Mouse (Mus musculus) hindbrain, embryonic 10.5 days (tissue): ENCODE results near the gene Ppp1r10. TPM values are rescaled to one million over a fixed set of nuclear protein-coding genes. Genes with fewer than 3 reads are reported as not detected.
"Not testable (repeated sequence)": the region's sequence is repeated elsewhere in the genome, so short reads cannot be mapped to it uniquely, and the experiment has no call there.

Experiments
- DNase-seq: peaks from one replicate; pipeline ENCODE4 v3.0.0-alpha.2; 2017; ENCODE audit warnings: low spot score
- H3K27ac ChIP-seq: fragments of 300-500 bp; sonication (generic); 2 replicates; pipeline ENCODE4 v1.5.1; 2016; ENCODE audit warnings: mild to moderate bottlenecking, moderate library complexity
- H3K27me3 ChIP-seq: fragments of 300-500 bp; sonication (generic); 2 replicates; pipeline ENCODE4 v1.6.1; 2016; ENCODE audit warnings: mild to moderate bottlenecking; ENCODE audit not compliant: poor library complexity, insufficient read depth, severe bottlenecking
- H3K36me3 ChIP-seq: fragments of 300-500 bp; sonication (generic); 2 replicates; pipeline ENCODE4 v1.6.1; 2016; ENCODE audit warnings: mild to moderate bottlenecking, moderate library complexity
- H3K4me1 ChIP-seq: fragments of 300-500 bp; sonication (generic); replicated peaks from 2 replicates; pipeline ENCODE4 v1.6.1; 2016; ENCODE audit warnings: mild to moderate bottlenecking
- H3K4me3 ChIP-seq: fragments of 300-500 bp; sonication (generic); 2 replicates; pipeline ENCODE4 v1.5.1; 2016; ENCODE audit warnings: mild to moderate bottlenecking, moderate library complexity
- H3K9me3 ChIP-seq: fragments of 300-500 bp; sonication (generic); 2 replicates; pipeline ENCODE4 v1.6.1; 2016; ENCODE audit warnings: mild to moderate bottlenecking, moderate library complexity
- whole genome bisulfite sequencing: fragments of 180-500 bp; shearing (Covaris S2); methylation state at CpG from one replicate; pipeline ENCODE4 v1.1.7; 2016; 5-methylcytosine and 5-hydroxymethylcytosine counted together
- polyA plus RNA-seq: library from polyadenylated mRNA; unstranded; fragments of >200 nt; fragmentation: Nextera tagmentation; extraction: Ambion mirVana; gene quantifications from 2 replicates; pipeline ENCODE4 v1.2.1, GENCODE M21; 2016

Ppp1r10 gene
- polyA plus RNA-seq, 1 experiment from 2014 or later = 64.5 TPM

DNA sequence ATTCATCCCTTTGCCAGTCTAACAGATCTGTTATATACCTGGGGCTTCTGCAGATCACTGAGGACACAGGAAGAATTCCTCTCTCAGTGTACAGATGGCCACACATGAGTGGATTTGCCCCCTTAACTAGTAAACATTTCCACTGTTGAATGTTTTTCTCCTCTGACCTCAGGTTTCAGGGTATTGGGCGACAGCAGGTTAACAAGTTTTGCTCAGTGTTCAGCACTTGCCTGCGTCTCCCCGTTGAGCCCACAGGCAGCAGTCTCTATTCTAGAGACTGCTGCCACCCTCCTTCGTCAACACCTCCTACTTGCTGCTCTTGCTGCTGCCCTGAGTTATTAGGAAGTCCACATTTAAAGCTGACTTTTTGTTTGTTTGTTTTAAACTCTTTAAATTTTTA is 5.5 kb downstream of the Ppp1r10 start:
- Histone ChIP-seq H3K27me3 (no peaks in the 10 kb centered on the region), H3K4me3 (no peak overlapping the region), H3K27ac (peak overlapping the region; percentile 40; the same call in 1 of the 2 replicates), H3K4me1 (peaks cover 28% of the 10 kb centered on the region), H3K9me3 (no peaks in the 10 kb centered on the region), H3K36me3 (peaks cover 65% of the 10 kb centered on the region)
- WGBS = 91% methylated on average over 4 of the region's 4 CpGs
- no peak for DNase-seq

DNA sequence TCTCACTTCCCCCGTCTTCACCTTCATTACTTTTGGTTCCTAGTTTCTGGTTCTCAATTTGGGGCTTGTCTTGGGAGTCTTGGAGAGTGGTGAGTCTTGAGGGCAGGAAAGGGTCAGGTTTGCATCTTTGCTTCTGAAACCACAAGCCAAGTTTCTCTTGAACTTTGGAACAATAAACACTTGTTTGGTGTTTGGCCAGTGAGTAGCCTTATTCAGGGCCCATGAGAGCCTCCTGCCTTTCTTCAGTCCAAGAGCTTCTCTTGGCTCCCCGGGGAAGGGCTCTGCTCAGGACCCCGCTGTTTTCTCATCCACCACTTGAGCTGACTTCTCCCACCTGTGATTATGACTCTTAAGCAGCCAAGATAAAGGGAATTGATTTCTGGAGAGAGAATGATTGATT is 6.3 kb downstream of the Ppp1r10 start:
- no peak overlapping the region for H3K4me3 ChIP-seq
- H3K27me3 ChIP-seq = no peaks in the 10 kb centered on the region
- peaks cover 67% of the 10 kb centered on the region for H3K36me3 ChIP-seq
- H3K27ac ChIP-seq = no peak overlapping the region
- no peak for DNase-seq
- H3K4me1 ChIP-seq = peaks cover 28% of the 10 kb centered on the region
- H3K9me3 ChIP-seq = no peaks in the 10 kb centered on the region
- WGBS = 92% methylated on average over 3 of the region's 3 CpGs

DNA sequence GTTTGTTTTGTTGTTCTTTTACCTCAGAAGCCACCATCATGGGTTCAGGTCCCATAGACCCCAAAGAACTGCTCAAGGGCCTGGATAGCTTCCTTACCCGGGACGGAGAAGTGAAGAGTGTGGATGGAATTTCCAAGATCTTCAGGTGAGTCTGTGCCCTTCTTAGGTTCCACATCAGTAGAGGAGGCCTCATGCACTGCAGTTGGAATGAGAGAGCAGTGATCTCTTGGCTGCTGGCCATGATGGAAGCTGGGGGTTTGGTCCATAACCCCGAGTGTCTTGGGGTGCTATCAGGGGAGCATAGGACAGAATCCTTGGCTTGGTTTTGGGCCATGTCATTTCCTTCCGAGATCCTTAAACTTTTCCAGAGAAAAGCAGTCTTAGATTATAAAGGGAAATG is 7.0 kb downstream of the Ppp1r10 start:
- no peaks in the 10 kb centered on the region for H3K9me3 ChIP-seq
- H3K27me3 ChIP-seq = no peaks in the 10 kb centered on the region
- H3K4me1 ChIP-seq = peaks cover 28% of the 10 kb centered on the region
- H3K27ac ChIP-seq = no peak overlapping the region
- WGBS = 94% methylated on average over 4 of the region's 4 CpGs
- DNase-seq = no peak
- peaks cover 69% of the 10 kb centered on the region for H3K36me3 ChIP-seq
- H3K4me3 ChIP-seq = no peak overlapping the region

DNA sequence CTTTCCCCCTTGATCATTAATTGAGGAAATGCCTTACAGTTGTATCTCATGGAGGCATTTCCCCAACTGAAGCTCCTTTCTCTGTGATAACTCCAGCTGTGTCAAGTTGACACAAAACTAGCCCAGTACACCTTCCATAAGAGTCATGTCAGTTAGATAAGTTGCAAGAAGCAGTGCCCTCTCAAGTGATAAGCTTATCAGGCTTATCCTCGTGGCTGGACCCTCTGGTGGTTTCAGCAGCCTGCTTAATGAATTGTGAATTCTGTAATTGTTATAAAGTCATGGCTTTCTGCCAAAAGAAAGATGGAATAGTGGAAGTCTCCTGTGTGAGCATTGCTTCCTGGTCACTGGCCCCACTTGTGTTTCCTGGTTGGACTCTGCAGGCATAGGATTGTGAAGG is 11.2 kb downstream of the Ppp1r10 start:
- Histone ChIP-seq H3K4me3 (no peak overlapping the region), H3K27ac (no peak overlapping the region), H3K36me3 (peaks cover 99% of the 10 kb centered on the region), H3K4me1 (no peaks in the 10 kb centered on the region), H3K9me3 (no peaks in the 10 kb centered on the region), H3K27me3 (no peaks in the 10 kb centered on the region)
- WGBS = 94% methylated on average over 1 of the region's 1 CpGs
- no peak for DNase-seq

DNA sequence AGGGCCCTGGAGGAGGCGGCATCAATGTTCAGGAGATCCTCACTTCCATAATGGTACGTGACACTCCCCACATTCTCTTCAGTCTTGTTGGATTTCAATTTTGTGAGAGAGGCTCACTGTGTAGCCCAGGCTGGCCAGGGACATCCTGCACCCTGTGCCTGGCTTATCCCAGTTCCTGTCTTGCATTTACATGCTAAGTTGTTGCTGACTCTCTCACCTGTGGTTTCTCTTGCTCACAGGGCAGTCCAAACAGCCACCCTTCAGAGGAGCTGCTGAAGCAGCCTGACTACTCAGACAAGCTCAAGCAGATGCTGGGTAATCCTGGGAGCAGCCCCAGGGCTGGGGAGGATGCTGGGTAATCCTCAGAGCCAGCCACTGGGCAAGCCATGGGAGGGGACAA is 13.3 kb downstream of the Ppp1r10 start:
- H3K27ac ChIP-seq = no peak overlapping the region
- no peak for DNase-seq
- no peaks in the 10 kb centered on the region for H3K4me1 ChIP-seq
- no peaks in the 10 kb centered on the region for H3K9me3 ChIP-seq
- H3K4me3 ChIP-seq = no peak overlapping the region
- WGBS = 92% methylated on average over 2 of the region's 2 CpGs
- H3K36me3 ChIP-seq = peaks cover 82% of the 10 kb centered on the region
- H3K27me3 ChIP-seq = no peaks in the 10 kb centered on the region

DNA sequence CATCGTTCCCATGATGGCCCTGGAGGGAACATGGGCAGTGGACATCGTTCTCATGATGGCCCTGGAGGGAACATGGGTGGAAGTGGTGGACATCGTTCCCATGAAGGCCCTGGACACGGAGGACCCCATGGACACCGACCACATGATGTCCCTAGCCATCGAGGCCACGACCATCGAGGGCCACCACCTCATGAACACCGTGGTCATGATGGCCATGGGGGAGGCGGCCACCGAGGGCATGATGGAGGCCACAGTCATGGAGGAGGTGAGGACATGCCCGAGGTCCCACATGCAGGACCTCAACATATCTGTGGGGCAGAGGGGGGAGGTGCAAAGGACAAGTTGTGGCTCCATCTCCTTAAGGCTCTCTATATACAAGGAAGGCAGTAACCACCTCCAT is 14.4 kb downstream of the Ppp1r10 start:
- 98% methylated on average over 12 of the region's 12 CpGs for WGBS
- H3K9me3 ChIP-seq = no peaks in the 10 kb centered on the region
- peaks cover 71% of the 10 kb centered on the region for H3K36me3 ChIP-seq
- H3K4me1 ChIP-seq = no peaks in the 10 kb centered on the region
- no peak overlapping the region for H3K27ac ChIP-seq
- no peaks in the 10 kb centered on the region for H3K27me3 ChIP-seq
- DNase-seq = no peak
- H3K4me3 ChIP-seq = no peak overlapping the region

DNA sequence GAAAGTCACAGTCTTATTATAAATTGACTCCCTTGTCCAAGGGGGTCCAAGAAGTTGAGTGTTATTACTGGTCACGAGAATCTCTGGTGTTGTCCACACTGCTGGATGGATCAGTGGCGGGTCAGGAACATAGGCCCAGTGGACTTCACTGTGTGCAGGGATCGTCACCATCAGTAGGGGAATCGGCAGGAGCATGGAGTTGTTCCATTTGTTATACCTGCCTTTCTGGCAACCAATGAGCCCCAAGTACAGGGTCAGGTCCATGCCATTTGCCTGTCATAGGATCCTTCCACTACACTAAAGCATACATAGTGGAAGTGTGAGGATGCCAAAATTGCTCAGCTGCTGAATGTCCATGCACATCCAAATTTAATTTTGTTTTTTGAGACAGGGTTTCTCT is 16.4 kb downstream of the Ppp1r10 start:
- Histone ChIP-seq H3K27me3 (no peaks in the 10 kb centered on the region), H3K4me1 (no peaks in the 10 kb centered on the region), H3K4me3 (no peak overlapping the region), H3K36me3 (peaks cover 51% of the 10 kb centered on the region), H3K27ac (no peak overlapping the region), H3K9me3 (no peaks in the 10 kb centered on the region)
- 94% methylated on average over 4 of the region's 4 CpGs for WGBS
- no peak for DNase-seq

DNA sequence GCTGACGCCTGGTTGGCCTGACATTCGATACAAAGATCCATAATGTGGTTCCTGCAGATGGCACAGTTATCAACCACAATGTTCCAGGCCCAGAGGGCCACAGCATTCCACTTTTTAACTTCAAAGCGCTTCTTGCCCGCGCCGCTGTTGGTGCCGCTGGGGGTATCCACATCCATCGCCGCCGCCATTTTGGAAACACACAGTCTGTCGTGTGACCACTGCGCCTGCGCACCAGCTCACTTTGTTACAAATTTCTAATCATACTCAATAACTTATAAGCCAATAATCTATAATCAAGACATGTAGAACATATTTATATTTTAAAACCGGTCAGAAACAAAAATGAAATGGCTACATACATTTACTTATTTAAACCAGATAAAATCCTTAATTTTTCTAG is 19.5 kb downstream of the Ppp1r10 start:
- H3K27ac ChIP-seq, H3K27me3 ChIP-seq, H3K4me3 ChIP-seq, H3K9me3 ChIP-seq, H3K4me1 ChIP-seq, DNase-seq: not testable (repeated sequence)
- 89% methylated on average over 14 of the region's 14 CpGs for WGBS
- H3K36me3 ChIP-seq = peaks cover 20% of the 10 kb centered on the region

DNA sequence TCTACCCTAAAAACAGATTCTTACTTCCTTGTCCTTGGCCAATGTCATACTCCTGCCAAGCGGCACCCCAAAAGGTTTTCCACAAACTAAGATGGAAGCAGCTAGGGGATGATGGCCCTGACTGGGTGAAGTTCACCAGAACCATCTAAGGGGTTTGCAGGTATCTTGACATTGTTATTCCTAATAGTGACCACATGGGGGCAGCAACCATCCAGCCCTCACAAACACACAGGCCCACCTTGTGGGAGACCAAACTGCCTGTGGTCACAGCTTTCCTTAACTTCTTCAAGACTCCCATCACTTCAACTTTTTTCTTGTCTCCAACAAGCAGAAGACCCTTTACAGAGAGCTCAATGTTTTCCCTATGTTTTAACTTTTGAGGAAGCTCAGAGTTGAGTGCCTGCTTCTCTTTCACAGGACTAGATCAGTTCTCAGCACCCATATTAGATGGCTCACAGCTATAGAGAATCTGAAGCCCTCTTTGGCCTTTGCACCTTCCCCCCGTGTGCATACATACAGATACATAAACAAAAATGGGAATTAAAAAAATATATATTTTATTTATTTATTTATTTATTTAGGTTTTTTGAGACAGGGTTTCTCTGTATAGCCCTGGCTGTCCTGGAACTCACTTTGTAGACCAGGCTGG is 21.6 kb downstream of the Ppp1r10 start:
- H3K36me3 ChIP-seq = no peaks in the 10 kb centered on the region
- peak; percentile 49 for DNase-seq

DNA sequence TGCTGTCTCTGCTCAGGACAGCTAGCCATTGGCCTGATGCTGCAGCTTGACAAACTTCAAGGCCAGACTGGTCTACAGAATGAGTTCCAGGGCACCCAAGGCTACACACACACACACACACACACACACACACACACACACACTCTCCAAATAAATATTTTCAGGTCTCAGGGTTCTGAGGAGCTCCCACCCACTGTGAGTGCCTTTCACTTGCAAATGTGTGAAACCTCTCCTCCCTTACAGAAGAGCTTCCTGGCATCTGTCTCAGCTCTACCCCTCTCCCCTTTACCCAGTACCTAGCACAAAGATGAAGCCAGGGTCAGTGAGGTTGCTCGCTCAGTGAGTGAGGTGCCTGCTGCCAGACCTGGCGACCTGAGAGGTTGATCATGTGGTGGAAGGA is 22.9 kb downstream of the Ppp1r10 start:
- 38% methylated on average over 2 of the region's 2 CpGs for WGBS
- no peak overlapping the region for H3K4me3 ChIP-seq
- no peaks in the 10 kb centered on the region for H3K4me1 ChIP-seq

More for the DNA sequence above, 21.6 kb downstream of the Ppp1r10 start:
- Histone ChIP-seq H3K27me3 (no peaks in the 10 kb centered on the region), H3K27ac (no peak overlapping the region), H3K4me1 (no peaks in the 10 kb centered on the region), H3K4me3 (no peak overlapping the region), H3K9me3 (peaks cover 2% of the 10 kb centered on the region; the same call in 1 of the 2 replicates)
- 44% methylated on average over 2 of the region's 2 CpGs for WGBS

DNA sequence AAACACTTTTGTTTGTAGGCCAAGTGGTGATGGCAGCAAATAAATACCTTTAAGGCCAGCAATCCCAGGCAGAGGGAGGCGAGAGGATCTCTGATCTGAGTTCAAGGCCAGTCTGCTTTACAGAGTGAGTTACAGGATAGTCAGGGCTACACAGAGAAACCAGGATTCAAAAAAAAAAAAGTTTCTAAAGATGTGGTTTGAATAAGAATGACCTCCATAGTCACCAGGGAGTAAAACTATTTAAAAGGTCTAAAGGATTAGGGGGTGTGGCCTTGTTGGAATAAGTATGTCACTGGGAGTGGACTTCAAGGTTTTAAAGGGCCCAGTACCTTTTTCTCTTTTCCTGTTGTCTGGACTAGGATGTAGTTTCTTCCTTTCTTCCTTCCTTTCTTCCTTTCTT is 23.7 kb downstream of the Ppp1r10 start:
- DNase-seq = no peak
- WGBS = 67% methylated on average over 1 of the region's 1 CpGs
- peaks cover 2% of the 10 kb centered on the region; the same call in 1 of the 2 replicates for H3K9me3 ChIP-seq
- no peaks in the 10 kb centered on the region for H3K4me1 ChIP-seq
- H3K27ac ChIP-seq = no peak overlapping the region
- H3K36me3 ChIP-seq = no peaks in the 10 kb centered on the region
- no peak overlapping the region for H3K4me3 ChIP-seq
- H3K27me3 ChIP-seq = no peaks in the 10 kb centered on the region

More for the DNA sequence above, 22.9 kb downstream of the Ppp1r10 start:
- Histone ChIP-seq H3K36me3 (no peaks in the 10 kb centered on the region), H3K27ac (no peak overlapping the region), H3K9me3 (peaks cover 2% of the 10 kb centered on the region; the same call in 1 of the 2 replicates), H3K27me3 (no peaks in the 10 kb centered on the region)
- no peak for DNase-seq

DNA sequence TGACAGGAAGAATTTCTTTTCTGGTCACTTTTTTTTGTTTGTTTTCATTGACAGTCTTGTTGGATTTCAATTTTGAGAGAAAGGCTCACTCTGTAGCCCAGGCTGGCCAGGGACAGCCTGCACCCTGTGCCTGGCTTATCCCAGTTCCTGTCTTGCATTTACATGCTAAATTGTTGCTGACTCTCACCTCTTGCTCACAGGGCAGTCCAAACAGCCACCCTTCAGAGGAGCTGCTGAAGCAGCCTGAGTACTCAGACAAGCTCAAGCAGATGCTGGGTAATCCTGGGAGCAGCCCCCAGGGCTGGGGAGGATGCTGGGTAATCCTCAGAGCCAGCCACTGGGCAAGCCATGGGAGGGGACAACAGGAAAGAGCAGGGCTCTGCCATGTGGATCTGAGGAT is 34.7 kb downstream of the Ppp1r10 start:
- not testable (repeated sequence) for H3K4me1 ChIP-seq, DNase-seq, H3K4me3 ChIP-seq, H3K27ac ChIP-seq, H3K27me3 ChIP-seq, H3K9me3 ChIP-seq
- H3K36me3 ChIP-seq = peaks cover 13% of the 10 kb centered on the region

DNA sequence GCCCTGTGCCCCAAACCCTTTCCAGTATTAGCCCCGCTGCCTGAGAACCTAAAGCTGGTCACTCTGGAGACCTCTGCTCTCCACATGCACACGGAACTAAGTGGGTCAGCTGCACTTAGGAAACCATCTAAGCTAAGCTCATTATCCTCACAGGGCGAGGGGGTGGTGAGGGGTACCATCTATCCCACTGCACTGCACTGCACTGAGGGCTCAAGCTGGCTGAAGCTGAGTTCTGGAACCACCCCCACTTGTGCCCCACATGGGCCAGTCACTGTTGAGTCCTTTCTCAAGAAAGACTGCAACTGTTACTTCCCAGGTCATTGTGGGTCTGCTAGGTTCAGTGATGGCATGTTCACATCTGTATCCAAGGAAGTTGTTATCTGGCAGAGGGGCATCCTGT is 36.3 kb downstream of the Ppp1r10 start:
- H3K27me3 ChIP-seq, H3K4me3 ChIP-seq, H3K27ac ChIP-seq, H3K9me3 ChIP-seq, H3K4me1 ChIP-seq, DNase-seq: not testable (repeated sequence)
- peaks cover 29% of the 10 kb centered on the region for H3K36me3 ChIP-seq
- 89% methylated on average over 3 of the region's 3 CpGs for WGBS

DNA sequence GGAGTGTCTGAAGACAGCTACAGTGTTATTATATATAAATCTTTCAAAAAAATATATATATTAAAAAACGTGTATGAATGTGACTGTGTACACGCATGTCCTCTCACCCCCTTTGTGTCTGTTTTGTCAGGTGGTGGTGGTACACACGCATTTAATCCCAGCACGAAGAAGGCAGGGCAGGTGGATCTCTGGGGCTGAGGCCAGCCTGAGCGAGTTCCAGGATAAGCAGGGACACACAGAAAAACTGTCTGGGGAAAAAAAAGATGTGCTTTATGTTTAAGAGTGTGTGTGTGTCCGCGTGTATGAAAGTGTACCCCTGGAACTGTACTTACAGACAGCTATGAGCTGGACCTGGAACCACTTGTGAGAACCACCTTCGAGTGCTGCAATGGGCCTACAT is 38.4 kb downstream of the Ppp1r10 start:
- Histone ChIP-seq H3K9me3 (no peaks in the 10 kb centered on the region), H3K4me1 (no peaks in the 10 kb centered on the region), H3K27ac (no peak overlapping the region), H3K27me3 (no peaks in the 10 kb centered on the region), H3K4me3 (no peak overlapping the region), H3K36me3 (peaks cover 50% of the 10 kb centered on the region)
- no peak for DNase-seq
- 81% methylated on average over 8 of the region's 8 CpGs for WGBS
